Mouse (Mus musculus): ENCODE measurements at regions not wholly inside any gene's neighbourhood (a gene's known extent, or its start where the extent isn't known, plus 50 kb on each side); places are given as distances from the start of the nearest gene placed in this dataset.

- Histone ChIP-seq H3K27me3 (ENCODE audit: control insufficient read depth, insufficient read depth, low read length) (no peaks in the 10 kb centered on the region), H3K27ac (ENCODE audit: control insufficient read depth, insufficient read depth, low read length) (no peak overlapping the region), H3K4me3 (ENCODE audit: control insufficient read depth, insufficient read depth, low read length) (no peak overlapping the region), H3K36me3 (ENCODE audit: control insufficient read depth, insufficient read depth, low read length) (no peaks in the 10 kb centered on the region), H3K4me1 (replicated peaks; ENCODE audit: control insufficient read depth, insufficient read depth, low read length) (no peaks in the 10 kb centered on the region)
- DNase-seq, result no peak
- TF ChIP-seq CTCF (IDR thresholded peaks at IDR 0.05; ENCODE audit: borderline replicate concordance, control insufficient read depth, extremely low read depth, insufficient read depth, low read length, poor library complexity), result no peak
- TF ChIP-seq POLR2A (IDR thresholded peaks at IDR 0.05; ENCODE audit: control insufficient read depth, extremely low read depth, insufficient read depth, low read length, poor library complexity), result no peak
Observed at GRCm38 (mm10) chr16:53480664-53481063, 1026.8 kb upstream of the Alcam start.

DNA sequence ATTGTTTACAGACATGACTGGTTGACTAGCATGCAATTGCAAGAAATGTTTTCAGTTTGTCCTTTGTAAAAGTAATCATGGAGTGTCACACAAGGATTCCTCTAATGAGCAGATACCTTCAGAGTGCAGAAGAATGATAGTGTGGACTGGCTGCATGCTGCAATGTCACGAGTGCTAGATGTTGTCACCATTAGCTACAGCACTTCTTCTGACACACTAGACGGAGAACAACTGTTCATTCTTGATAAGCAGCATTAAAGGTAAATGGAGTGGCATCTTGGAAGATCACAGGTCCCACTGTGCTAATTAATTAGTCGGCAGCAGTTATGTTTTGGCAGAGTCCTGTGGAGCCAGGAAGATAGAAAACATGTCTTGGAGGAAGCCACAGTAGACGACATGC lies 985.6 kb upstream of the Alcam start:
- no peak for DNase-seq
- Histone ChIP-seq H3K27me3 (ENCODE audit: control insufficient read depth, insufficient read depth, low read length) (no peaks in the 10 kb centered on the region), H3K27ac (ENCODE audit: control insufficient read depth, insufficient read depth, low read length) (no peak overlapping the region), H3K36me3 (ENCODE audit: control insufficient read depth, insufficient read depth, low read length) (no peaks in the 10 kb centered on the region), H3K4me3 (ENCODE audit: control insufficient read depth, insufficient read depth, low read length) (no peak overlapping the region), H3K4me1 (replicated peaks; ENCODE audit: control insufficient read depth, insufficient read depth, low read length) (no peaks in the 10 kb centered on the region)
- TF ChIP-seq POLR2A (IDR thresholded peaks at IDR 0.05; ENCODE audit: control insufficient read depth, extremely low read depth, insufficient read depth, low read length, poor library complexity) (no peak), CTCF (IDR thresholded peaks at IDR 0.05; ENCODE audit: borderline replicate concordance, control insufficient read depth, extremely low read depth, insufficient read depth, low read length, poor library complexity) (no peak)
- 87% methylated on average over 4 of the region's 4 CpGs for WGBS

GRCm38 (mm10) chr16:53418416-53418815 lies 964.5 kb upstream of the Alcam start:
- no peak for TF ChIP-seq CTCF (IDR thresholded peaks at IDR 0.05; ENCODE audit: borderline replicate concordance, control insufficient read depth, extremely low read depth, insufficient read depth, low read length, poor library complexity)
- no peak for TF ChIP-seq POLR2A (IDR thresholded peaks at IDR 0.05; ENCODE audit: control insufficient read depth, extremely low read depth, insufficient read depth, low read length, poor library complexity)
- Histone ChIP-seq H3K4me3 (ENCODE audit: control insufficient read depth, insufficient read depth, low read length) (no peak overlapping the region), H3K4me1 (replicated peaks; ENCODE audit: control insufficient read depth, insufficient read depth, low read length) (no peaks in the 10 kb centered on the region), H3K36me3 (ENCODE audit: control insufficient read depth, insufficient read depth, low read length) (no peaks in the 10 kb centered on the region), H3K27ac (ENCODE audit: control insufficient read depth, insufficient read depth, low read length) (no peak overlapping the region), H3K27me3 (ENCODE audit: control insufficient read depth, insufficient read depth, low read length) (no peaks in the 10 kb centered on the region)
- no peak for DNase-seq
- 70% methylated on average over 2 of the region's 2 CpGs for WGBS

DNA sequence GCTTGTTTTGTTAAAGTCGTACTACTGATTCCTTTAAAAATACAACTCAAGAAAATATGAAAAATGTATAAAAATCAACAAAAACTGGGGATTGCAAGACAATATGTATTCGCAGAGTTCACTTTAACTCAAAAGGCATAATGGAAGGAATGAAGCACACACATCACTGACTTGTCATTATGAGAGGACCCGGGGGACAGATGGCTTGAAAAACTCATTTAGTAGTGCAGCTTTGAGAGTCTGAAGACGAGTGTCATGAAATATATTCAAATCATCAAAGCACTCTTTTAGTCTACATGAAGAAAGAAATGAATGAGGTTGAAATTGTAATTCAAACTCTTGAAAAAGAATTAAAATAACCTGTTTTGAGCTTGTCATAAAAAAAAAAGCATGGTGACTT lies 931.3 kb upstream of the Alcam start:
- H3K36me3 ChIP-seq (ENCODE audit: control insufficient read depth, insufficient read depth, low read length), result no peaks in the 10 kb centered on the region
- no peaks in the 10 kb centered on the region for H3K4me1 ChIP-seq (replicated peaks; ENCODE audit: control insufficient read depth, insufficient read depth, low read length)
- 92% methylated on average over 4 of the region's 4 CpGs for WGBS
- TF ChIP-seq CTCF (IDR thresholded peaks at IDR 0.05; ENCODE audit: borderline replicate concordance, control insufficient read depth, extremely low read depth, insufficient read depth, low read length, poor library complexity) (no peak), POLR2A (IDR thresholded peaks at IDR 0.05; ENCODE audit: control insufficient read depth, extremely low read depth, insufficient read depth, low read length, poor library complexity) (no peak)
- H3K27me3 ChIP-seq (ENCODE audit: control insufficient read depth, insufficient read depth, low read length), result no peaks in the 10 kb centered on the region
- H3K27ac ChIP-seq (ENCODE audit: control insufficient read depth, insufficient read depth, low read length), result no peak overlapping the region
- H3K4me3 ChIP-seq (ENCODE audit: control insufficient read depth, insufficient read depth, low read length), result no peak overlapping the region
- DNase-seq, result no peak

GRCm38 (mm10) chr16:53342153-53342552 lies 888.3 kb upstream of the Alcam start:
- Histone ChIP-seq H3K36me3 (ENCODE audit: control insufficient read depth, insufficient read depth, low read length) (no peaks in the 10 kb centered on the region), H3K27ac (ENCODE audit: control insufficient read depth, insufficient read depth, low read length) (no peak overlapping the region), H3K27me3 (ENCODE audit: control insufficient read depth, insufficient read depth, low read length) (no peaks in the 10 kb centered on the region), H3K4me3 (ENCODE audit: control insufficient read depth, insufficient read depth, low read length) (no peak overlapping the region), H3K4me1 (replicated peaks; ENCODE audit: control insufficient read depth, insufficient read depth, low read length) (no peaks in the 10 kb centered on the region)
- no peak for DNase-seq
- TF ChIP-seq CTCF (IDR thresholded peaks at IDR 0.05; ENCODE audit: borderline replicate concordance, control insufficient read depth, extremely low read depth, insufficient read depth, low read length, poor library complexity), result no peak
- WGBS, result 95% methylated on average over 3 of the region's 3 CpGs

DNA sequence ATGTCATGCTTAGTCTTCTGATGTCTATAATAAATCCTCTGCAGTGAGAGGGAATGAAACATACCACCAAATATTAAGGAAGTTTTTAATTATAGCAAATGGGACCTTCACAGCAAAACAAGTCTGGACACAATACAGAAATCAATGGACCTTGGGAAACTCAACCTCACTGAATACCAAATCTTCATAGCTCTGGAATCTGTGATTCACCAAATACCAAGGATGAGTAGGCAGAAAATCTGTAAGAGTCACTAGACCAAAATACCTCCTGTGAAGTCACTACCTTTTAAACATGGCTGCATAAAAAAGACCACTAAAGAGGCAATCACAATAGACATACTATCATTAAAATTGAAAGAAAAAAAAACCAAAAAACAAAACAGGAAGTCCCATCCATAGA lies 872.5 kb upstream of the Alcam start:
- no peak overlapping the region for H3K27ac ChIP-seq (ENCODE audit: control insufficient read depth, insufficient read depth, low read length)

GRCm38 (mm10) chr16:53292081-53292480 lies 838.2 kb upstream of the Alcam start:
- no peak overlapping the region for H3K4me3 ChIP-seq (ENCODE audit: control insufficient read depth, insufficient read depth, low read length)
- no peaks in the 10 kb centered on the region for H3K36me3 ChIP-seq (ENCODE audit: control insufficient read depth, insufficient read depth, low read length)
- H3K27ac ChIP-seq (ENCODE audit: control insufficient read depth, insufficient read depth, low read length), result no peak overlapping the region
- no peaks in the 10 kb centered on the region for H3K4me1 ChIP-seq (replicated peaks; ENCODE audit: control insufficient read depth, insufficient read depth, low read length)
- TF ChIP-seq POLR2A (IDR thresholded peaks at IDR 0.05; ENCODE audit: control insufficient read depth, extremely low read depth, insufficient read depth, low read length, poor library complexity) (no peak), CTCF (IDR thresholded peaks at IDR 0.05; ENCODE audit: borderline replicate concordance, control insufficient read depth, extremely low read depth, insufficient read depth, low read length, poor library complexity) (no peak)
- no peak for DNase-seq
- H3K27me3 ChIP-seq (ENCODE audit: control insufficient read depth, insufficient read depth, low read length), result no peaks in the 10 kb centered on the region
- WGBS, result 84% methylated on average over 1 of the region's 1 CpGs

More for the DNA sequence above, 872.5 kb upstream of the Alcam start:
- Histone ChIP-seq H3K27me3 (ENCODE audit: control insufficient read depth, insufficient read depth, low read length) (no peaks in the 10 kb centered on the region), H3K4me1 (replicated peaks; ENCODE audit: control insufficient read depth, insufficient read depth, low read length) (no peaks in the 10 kb centered on the region), H3K4me3 (ENCODE audit: control insufficient read depth, insufficient read depth, low read length) (no peak overlapping the region), H3K36me3 (ENCODE audit: control insufficient read depth, insufficient read depth, low read length) (no peaks in the 10 kb centered on the region)
- no peak for TF ChIP-seq CTCF (IDR thresholded peaks at IDR 0.05; ENCODE audit: borderline replicate concordance, control insufficient read depth, extremely low read depth, insufficient read depth, low read length, poor library complexity)
- TF ChIP-seq POLR2A (IDR thresholded peaks at IDR 0.05; ENCODE audit: control insufficient read depth, extremely low read depth, insufficient read depth, low read length, poor library complexity), result no peak
- no peak for DNase-seq
